Mouse (Mus musculus) heart, embryonic 14.5 days (tissue): ENCODE measurements at regions not wholly inside any gene's neighbourhood (a gene's known extent, or its start where the extent isn't known, plus 50 kb on each side); places are given as distances from the start of the nearest gene placed in this dataset.

ENCODE experiments used
- ATAC-seq: fragments of 200-750 bp; cut with Nextera tagmentation; 2 replicates; pipeline ENCODE4 v1.8.0; 2017; ENCODE audit warnings: low read depth, moderate TSS enrichment; ENCODE audit not compliant: insufficient number of reproducible peaks, insufficient read depth, low FRiP score
- H3K27ac ChIP-seq, 2 experiments: fragments of 200-500 bp in 1 of 2; fragments of 300-500 bp in 1 of 2; sonication (generic) in 1 of 2; replicated peaks in 1 of 2; 2 replicates each; pipeline ENCODE4 v1.5.1; 2012 to 2014; ENCODE audit warnings: low read depth in 2 of 2, low read length in 2 of 2, control low read depth in 1 of 2, mild to moderate bottlenecking in 1 of 2, mixed read lengths in 1 of 2; ENCODE audit not compliant: control insufficient read depth in 1 of 2, insufficient read depth in 1 of 2
- H3K27me3 ChIP-seq: fragments of 300-500 bp; sonication (generic); 2 replicates; pipeline ENCODE4 v1.6.1; 2014; ENCODE audit warnings: mild to moderate bottlenecking, low read length, control low read depth; ENCODE audit not compliant: control insufficient read depth, insufficient read depth
- H3K36me3 ChIP-seq: fragments of 300-500 bp; sonication (generic); 2 replicates; pipeline ENCODE4 v1.6.1; 2014; ENCODE audit warnings: mild to moderate bottlenecking, control low read depth, low read length, mixed read lengths; ENCODE audit not compliant: control insufficient read depth, insufficient read depth
- H3K4me1 ChIP-seq, 2 experiments: fragments of 200-500 bp in 1 of 2; fragments of 300-500 bp in 1 of 2; sonication (generic) in 1 of 2; 2 replicates each; pipeline ENCODE4 v1.6.1; 2012 to 2014; ENCODE audit warnings: low read length in 2 of 2, control low read depth in 1 of 2, mixed read lengths in 1 of 2; ENCODE audit not compliant: control insufficient read depth in 2 of 2, insufficient read depth in 2 of 2
- H3K4me2 ChIP-seq: fragments of 300-500 bp; sonication (generic); 2 replicates; pipeline ENCODE4 v1.6.1; 2014; ENCODE audit warnings: mild to moderate bottlenecking, low read length
- H3K4me3 ChIP-seq, 2 experiments: fragments of 200-500 bp in 1 of 2; fragments of 300-500 bp in 1 of 2; sonication (generic) in 1 of 2; 2 replicates each; pipeline ENCODE4 v1.5.1; 2012 to 2014; ENCODE audit warnings: low read length in 2 of 2, mild to moderate bottlenecking in 2 of 2, control low read depth in 1 of 2, low read depth in 1 of 2, moderate library complexity in 1 of 2; ENCODE audit not compliant: control insufficient read depth in 1 of 2, insufficient read depth in 1 of 2
- H3K9ac ChIP-seq: fragments of 300-500 bp; sonication (generic); 2 replicates; pipeline ENCODE4 v1.6.1; 2014; ENCODE audit warnings: mild to moderate bottlenecking, low read length
- H3K9me3 ChIP-seq: fragments of 300-500 bp; sonication (generic); 2 replicates; pipeline ENCODE4 v1.6.1; 2016; ENCODE audit warnings: low read length, control low read depth; ENCODE audit not compliant: control insufficient read depth
- WGBS: fragments of 180-500 bp; shearing (Covaris S2); extraction: QIAGEN DNeasy Blood & Tissue Kit; methylation state at CpG from one replicate; pipeline ENCODE4 v1.1.7; 2014; 5-methylcytosine and 5-hydroxymethylcytosine counted together

DNA sequence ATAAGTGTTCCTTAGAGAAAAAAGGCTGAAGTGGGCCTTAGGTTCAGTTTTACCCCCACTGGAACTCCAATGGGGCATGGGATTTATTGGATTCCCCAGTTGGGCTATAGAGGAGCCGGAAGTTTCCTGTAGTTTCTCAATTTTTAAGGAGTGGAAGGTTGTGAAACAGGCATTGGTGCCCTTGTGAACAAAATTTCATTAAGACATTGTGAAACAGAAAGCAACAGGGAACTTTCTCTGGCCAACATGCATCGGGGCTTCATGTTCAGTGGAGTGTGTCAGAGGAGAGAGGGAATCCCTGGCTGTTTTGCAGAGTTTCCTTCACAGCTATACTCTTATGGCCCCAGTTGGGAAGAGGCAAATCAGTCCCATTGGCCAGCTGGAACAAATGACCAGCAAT is 441.6 kb upstream of the A1bg start:
- H3K27ac ChIP-seq: no peak overlapping the region
- WGBS: 88% methylated on average over 2 of the region's 2 CpGs
- H3K4me1 ChIP-seq: no peaks in the 10 kb centered on the region
- no peak overlapping the region for H3K9ac ChIP-seq
- no peak overlapping the region for H3K4me3 ChIP-seq
- H3K27me3 ChIP-seq: no peaks in the 10 kb centered on the region
- no peaks in the 10 kb centered on the region for H3K9me3 ChIP-seq
- H3K4me2 ChIP-seq: no peak overlapping the region
- no peaks in the 10 kb centered on the region for H3K36me3 ChIP-seq
- ATAC-seq: no peak

DNA sequence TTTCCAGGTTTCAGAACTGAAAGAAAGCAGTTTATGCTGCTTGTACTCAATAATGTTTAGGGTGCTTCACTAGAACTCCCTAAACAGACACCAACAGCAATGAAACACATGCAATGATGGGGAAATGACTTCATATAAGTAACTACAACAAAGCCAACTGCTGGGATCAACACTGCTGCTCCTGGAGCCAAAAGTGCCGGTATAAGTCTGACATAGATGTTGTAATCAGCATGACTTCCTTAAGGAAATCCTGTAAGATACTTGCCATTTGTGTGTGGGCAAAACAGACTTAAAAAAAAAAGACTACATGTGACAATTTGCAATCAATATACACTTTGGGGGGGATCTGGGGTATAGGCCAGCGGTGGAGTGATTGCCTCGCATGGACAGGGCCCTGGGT is 438.4 kb upstream of the A1bg start:
- Histone ChIP-seq H3K4me2 (no peak overlapping the region), H3K27me3 (no peaks in the 10 kb centered on the region), H3K4me1 (no peaks in the 10 kb centered on the region), H3K9me3 (no peaks in the 10 kb centered on the region), H3K27ac (no peak overlapping the region; a peak in 1 of 4 replicates), H3K4me3 (no peak overlapping the region), H3K9ac (no peak overlapping the region), H3K36me3 (no peaks in the 10 kb centered on the region)
- ATAC-seq: no peak
- 69% methylated on average over 3 of the region's 3 CpGs for WGBS

DNA sequence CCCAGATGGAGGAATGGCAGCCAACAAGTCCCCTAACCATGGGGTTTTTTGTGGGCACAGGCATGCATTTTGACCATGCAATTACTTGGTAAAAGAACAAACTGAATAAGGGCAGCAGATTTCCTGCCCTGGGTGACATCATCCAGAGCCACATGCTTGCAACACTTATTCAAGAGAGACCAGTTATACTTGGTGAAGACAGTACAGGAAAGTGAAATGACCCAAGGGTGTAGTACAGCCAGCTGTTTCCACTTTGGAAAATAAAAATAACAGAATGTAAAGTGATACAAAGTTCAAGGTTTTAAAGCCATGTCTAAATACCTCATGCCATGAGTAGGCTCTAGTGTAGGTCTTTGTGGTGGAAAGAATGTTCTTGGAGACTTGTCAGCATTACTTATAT is 432.5 kb upstream of the A1bg start:
- H3K36me3 ChIP-seq: no peaks in the 10 kb centered on the region
- H3K27ac ChIP-seq: no peak overlapping the region

DNA sequence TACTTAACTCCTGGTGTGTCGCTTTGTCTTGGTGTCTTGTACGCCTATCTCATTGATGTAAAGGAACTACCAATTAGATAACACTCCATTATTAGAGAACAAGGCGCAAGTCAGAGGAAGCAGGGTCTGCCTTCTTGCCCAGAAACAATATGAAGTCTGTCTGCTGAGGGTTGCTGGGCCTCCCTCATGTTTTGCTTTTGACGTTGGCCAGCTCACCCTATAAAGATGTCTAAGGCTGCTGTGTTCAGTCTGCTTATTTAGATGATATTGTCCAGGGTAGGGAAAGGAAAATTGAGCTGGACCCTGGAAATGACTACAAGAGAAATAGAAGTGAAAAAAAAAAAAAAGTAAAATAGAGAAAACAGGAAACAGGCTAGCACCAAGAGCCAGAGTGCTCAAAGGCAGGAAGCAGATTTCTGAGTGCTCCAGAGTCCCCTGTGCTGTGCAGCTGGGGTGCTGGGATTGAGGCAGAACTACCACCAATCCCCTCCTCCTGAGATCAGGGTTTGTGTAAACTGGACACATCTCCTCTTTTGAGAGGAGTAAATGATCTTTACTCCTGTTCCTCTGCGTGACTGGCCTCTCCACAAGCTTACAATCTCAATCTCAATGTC is 429.0 kb upstream of the A1bg start:
- ATAC-seq: peak; percentile 35; the same call in 1 of the 2 replicates
- WGBS: 40% methylated on average over 5 of the region's 5 CpGs
- Histone ChIP-seq H3K9ac (no peak overlapping the region), H3K27me3 (no peaks in the 10 kb centered on the region), H3K9me3 (no peaks in the 10 kb centered on the region), H3K4me1 (no peaks in the 10 kb centered on the region; a peak in 1 of 4 replicates), H3K36me3 (no peaks in the 10 kb centered on the region), H3K27ac (peak overlapping the region; percentile 43 to 64; a peak in 3 of 4 replicates), H3K4me2 (no peak overlapping the region), H3K4me3 (no peak overlapping the region)

More for the DNA sequence above, 432.5 kb upstream of the A1bg start:
- Histone ChIP-seq H3K4me2 (no peak overlapping the region), H3K9ac (no peak overlapping the region), H3K27me3 (no peaks in the 10 kb centered on the region), H3K4me1 (no peaks in the 10 kb centered on the region; a peak in 1 of 4 replicates), H3K4me3 (no peak overlapping the region), H3K9me3 (no peaks in the 10 kb centered on the region)
- ATAC-seq: no peak

DNA sequence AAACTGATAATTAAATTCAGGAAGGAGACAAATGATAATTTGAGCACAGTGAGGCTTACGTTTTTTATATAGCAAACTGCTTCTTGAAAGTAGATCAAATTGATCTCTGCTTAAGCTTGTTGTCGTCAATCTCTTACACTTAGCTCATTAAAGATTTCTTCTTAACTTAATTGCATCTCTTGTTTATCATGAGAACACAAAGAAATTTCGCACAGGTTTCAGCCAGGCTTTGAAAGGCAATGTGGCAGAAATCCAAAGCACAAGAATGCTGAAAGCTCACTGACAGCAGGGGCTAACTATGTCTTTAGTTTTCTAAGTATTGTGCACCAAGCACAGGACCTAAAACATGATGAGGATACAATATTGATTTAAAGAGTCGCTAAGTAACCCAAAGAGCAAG is 422.3 kb upstream of the A1bg start:
- Histone ChIP-seq H3K4me1 (no peaks in the 10 kb centered on the region), H3K9ac (no peak overlapping the region)

DNA sequence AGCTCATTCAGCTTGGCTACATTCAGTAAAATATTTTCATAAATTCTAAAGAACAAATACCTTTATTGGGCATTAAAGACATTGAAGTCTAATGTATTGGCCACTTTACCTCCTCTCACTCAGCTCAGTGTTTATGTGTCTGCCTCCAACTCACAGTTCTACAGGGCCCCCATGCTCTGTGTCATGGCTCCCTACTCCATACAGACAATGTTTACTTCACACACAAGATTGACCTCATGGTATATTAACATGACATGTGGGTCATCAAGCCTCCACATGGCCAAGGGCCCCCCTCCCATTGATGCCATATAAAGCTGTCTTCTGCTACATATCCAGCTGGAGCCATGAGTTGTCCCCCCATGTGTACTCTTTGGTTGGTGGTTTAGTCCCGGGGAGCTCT is 419.8 kb upstream of the A1bg start:
- Histone ChIP-seq H3K4me1 (no peaks in the 10 kb centered on the region), H3K9ac (no peak overlapping the region), H3K36me3 (no peaks in the 10 kb centered on the region), H3K9me3 (no peaks in the 10 kb centered on the region), H3K27ac (no peak overlapping the region), H3K4me2 (no peak overlapping the region), H3K27me3 (no peaks in the 10 kb centered on the region), H3K4me3 (no peak overlapping the region)
- 89% methylated on average over 1 of the region's 1 CpGs for WGBS
- no peak for ATAC-seq

More for the DNA sequence above, 422.3 kb upstream of the A1bg start:
- no peak overlapping the region for H3K4me2 ChIP-seq
- no peak overlapping the region for H3K4me3 ChIP-seq
- H3K27ac ChIP-seq: no peak overlapping the region
- H3K9me3 ChIP-seq: no peaks in the 10 kb centered on the region
- H3K36me3 ChIP-seq: no peaks in the 10 kb centered on the region
- WGBS: 58% methylated on average over 4 of the region's 4 CpGs
- no peak for ATAC-seq
- H3K27me3 ChIP-seq: no peaks in the 10 kb centered on the region

DNA sequence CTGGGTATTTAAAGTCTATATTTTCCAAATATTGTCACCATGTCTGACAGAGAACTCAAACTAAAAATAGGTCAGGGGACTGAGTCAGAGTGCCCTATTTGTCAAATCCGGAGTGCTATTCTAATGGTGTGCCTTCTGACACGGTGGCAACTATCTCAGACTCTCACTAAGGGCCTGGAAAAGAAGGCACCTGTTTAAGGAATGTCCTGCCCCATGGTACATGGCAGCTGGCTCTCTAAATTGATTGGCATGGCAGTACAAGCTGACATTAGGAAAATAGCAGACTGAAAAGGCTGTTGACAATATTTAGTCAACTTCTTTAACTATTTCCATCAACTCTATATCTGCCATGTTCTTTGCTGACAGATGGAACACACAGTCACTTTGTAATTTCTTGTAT is 405.1 kb upstream of the A1bg start:
- no peak for ATAC-seq
- WGBS: 27% methylated on average over 2 of the region's 2 CpGs
- no peaks in the 10 kb centered on the region for H3K9me3 ChIP-seq
- no peak overlapping the region for H3K4me3 ChIP-seq
- H3K9ac ChIP-seq: no peak overlapping the region
- peaks cover 0 to 4% of the 10 kb centered on the region in 2 experiments; a peak in 1 of 4 replicates for H3K4me1 ChIP-seq
- no peaks in the 10 kb centered on the region for H3K36me3 ChIP-seq
- H3K27me3 ChIP-seq: no peaks in the 10 kb centered on the region
- no peak overlapping the region for H3K27ac ChIP-seq
- H3K4me2 ChIP-seq: no peak overlapping the region

DNA sequence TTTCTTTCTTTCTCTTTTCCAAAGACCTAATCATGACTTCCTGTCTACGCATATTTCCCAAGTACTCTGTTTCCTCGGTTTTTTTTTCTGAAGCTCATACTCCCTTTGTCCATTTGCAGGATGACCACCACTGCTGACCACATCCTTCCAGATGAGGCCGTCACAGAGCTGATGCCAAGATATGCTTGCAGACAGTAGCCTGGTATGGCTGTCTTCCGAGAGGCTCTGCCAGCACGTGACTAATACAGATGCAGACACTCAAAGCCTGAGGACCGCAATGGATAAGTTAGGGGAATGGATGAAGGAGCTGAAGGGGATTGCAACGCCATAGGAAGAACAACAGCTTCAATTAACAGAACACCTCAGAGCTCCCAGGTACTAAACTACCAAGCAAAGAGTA is 399.4 kb upstream of the A1bg start:
- H3K4me1 ChIP-seq: no peaks in the 10 kb centered on the region
- H3K36me3 ChIP-seq: no peaks in the 10 kb centered on the region
- H3K9me3 ChIP-seq: no peaks in the 10 kb centered on the region; the same call in 1 of the 2 replicates
- H3K27me3 ChIP-seq: no peaks in the 10 kb centered on the region
- no peak overlapping the region for H3K27ac ChIP-seq
- WGBS: 86% methylated on average over 7 of the region's 7 CpGs
- no peak overlapping the region for H3K9ac ChIP-seq
- no peak overlapping the region for H3K4me3 ChIP-seq
- no peak for ATAC-seq
- no peak overlapping the region for H3K4me2 ChIP-seq
